Mouse (Mus musculus) cerebellum, adult 2 months (tissue): ENCODE results near the gene Casp3.

Source experiments
- CTCF ChIP-seq: fragments of 200-500 bp; IDR thresholded peaks from 2 replicates; pipeline ENCODE4 v1.5.1; 2011; ENCODE audit warnings: low read depth, mild to moderate bottlenecking, control low read depth, low read length, moderate library complexity, borderline replicate concordance; ENCODE audit not compliant: insufficient read depth
- POLR2A ChIP-seq: fragments of 200-500 bp; IDR thresholded peaks from 2 replicates; pipeline ENCODE4 v1.6.1; 2011; ENCODE audit warnings: low read length, control low read depth, borderline replicate concordance; ENCODE audit not compliant: insufficient read depth

GRCm38 (mm10) chr8:46680671-46681365, 63.7 kb downstream of the Casp3 start:
- TF ChIP-seq CTCF (no peak), POLR2A (no peak)
